Mouse (Mus musculus) liver, adult 2 months (tissue): ENCODE data around the gene Trpm8.

Experiments used
- CTCF ChIP-seq: fragments of 200-500 bp; IDR thresholded peaks from 2 replicates; pipeline ENCODE4 v1.5.1; 2011; ENCODE audit warnings: low read depth, low read length, control low read depth
- POLR2A ChIP-seq: fragments of 200-500 bp; IDR thresholded peaks from 2 replicates; pipeline ENCODE4 v1.6.1; 2011; ENCODE audit warnings: low read length, control low read depth; ENCODE audit not compliant: insufficient read depth; ENCODE audit errors: extremely low read depth

- TF ChIP-seq CTCF (no peak), POLR2A (no peak)
Observed at GRCm38 (mm10) chr1:88309020-88309419, 31.6 kb downstream of the Trpm8 start.
